Mouse (Mus musculus): ENCODE results near the gene Vezf1. TPM values are rescaled to one million over a fixed set of nuclear protein-coding genes. Genes with fewer than 3 reads are reported as not detected.
A peak's percentile ranks its signal among the peaks of the same experiment; 100 is the strongest.

Gene Vezf1
- total RNA-seq, 2 experiments from 2014 or later, result 39.2 to 43.5 TPM

DNA sequence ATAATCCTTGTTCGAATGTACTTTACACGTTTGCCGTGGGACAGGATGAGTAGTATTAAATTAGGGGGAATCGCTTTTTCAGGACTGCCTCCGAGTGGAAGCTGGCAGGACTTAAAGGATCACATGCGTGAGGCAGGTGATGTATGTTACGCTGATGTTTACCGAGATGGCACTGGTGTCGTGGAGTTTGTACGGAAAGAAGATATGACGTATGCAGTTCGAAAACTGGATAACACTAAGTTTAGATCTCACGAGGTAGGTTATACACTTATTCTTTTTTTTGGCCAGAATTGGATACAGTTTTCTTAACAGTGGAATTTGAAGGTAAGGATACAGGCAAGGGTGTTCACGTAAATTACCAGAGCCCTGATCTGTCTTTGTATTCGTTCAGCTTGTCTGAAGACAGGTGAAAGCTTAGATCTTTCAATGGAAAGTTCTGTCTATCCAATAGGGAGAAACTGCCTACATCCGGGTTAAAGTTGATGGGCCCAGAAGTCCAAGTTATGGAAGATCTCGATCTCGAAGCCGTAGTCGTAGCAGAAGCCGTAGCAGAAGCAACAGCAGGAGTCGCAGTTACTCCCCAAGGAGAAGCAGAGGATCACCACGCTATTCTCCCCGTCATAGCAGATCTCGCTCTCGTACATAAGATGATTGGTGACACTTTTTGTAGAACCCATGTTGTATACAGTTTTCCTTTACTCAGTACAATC is 19.0 kb upstream of the Vezf1 start:
- no peak for DNase-seq
- intact Hi-C loops (cut with DNase I; ENCODE audit: low total_unique reads), result loop anchor here (5.0 kb wide), 1 partner anchor 62 kb away; the partner anchor contains the start of gene Dynll2

DNA sequence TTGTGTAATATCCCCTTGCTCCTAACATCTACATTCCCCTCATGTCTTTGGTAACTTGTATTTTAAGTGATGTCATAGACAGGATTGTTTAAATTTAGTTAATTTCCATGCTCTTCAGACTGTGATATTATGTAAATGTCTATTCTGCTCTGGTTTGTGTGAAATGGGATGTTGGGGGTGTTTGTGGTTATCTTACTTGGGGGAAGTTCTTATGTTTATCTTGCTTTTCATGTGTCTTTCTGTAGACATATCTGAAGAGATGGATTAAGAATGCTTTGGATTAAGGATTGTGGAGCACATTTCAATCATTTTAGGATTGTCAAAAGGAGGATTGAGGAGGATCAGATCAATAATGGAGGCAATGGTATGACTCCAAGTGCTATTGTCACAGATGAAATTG is 18.3 kb upstream of the Vezf1 start:
- intact Hi-C loops (cut with DNase I; ENCODE audit: low total_unique reads), result loop anchor here (5.0 to 10.0 kb wide), 2 partner anchors 62 to 775 kb away; partner anchors contain the start of gene Dynll2

DNA sequence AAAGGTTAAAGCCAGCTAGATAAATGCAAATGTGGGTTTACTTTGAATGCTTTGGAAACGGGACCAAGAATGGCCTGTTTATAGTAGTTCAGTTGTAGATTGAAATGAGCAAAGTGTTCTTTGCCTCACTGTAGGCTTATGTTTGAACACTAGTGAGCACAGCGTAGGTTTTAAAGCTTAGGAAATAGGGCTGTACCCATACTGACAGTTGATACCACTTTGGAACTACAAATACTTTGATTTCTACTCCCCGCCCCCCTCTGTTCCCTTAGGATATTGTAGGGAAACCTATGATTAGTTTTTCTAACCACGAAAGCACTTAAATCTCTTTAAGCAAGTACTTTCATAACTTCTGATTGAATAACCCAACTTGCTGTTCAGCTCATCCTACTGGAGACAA is 15.4 kb upstream of the Vezf1 start:
- intact Hi-C loops (cut with DNase I; ENCODE audit: low total_unique reads), result loop anchor here (10.0 kb wide), 1 partner anchor 772 kb away; no protein-coding TSS in a partner anchor
- DNase-seq, result no peak

More for the DNA sequence above, 18.3 kb upstream of the Vezf1 start:
- DNase-seq, result no peak

DNA sequence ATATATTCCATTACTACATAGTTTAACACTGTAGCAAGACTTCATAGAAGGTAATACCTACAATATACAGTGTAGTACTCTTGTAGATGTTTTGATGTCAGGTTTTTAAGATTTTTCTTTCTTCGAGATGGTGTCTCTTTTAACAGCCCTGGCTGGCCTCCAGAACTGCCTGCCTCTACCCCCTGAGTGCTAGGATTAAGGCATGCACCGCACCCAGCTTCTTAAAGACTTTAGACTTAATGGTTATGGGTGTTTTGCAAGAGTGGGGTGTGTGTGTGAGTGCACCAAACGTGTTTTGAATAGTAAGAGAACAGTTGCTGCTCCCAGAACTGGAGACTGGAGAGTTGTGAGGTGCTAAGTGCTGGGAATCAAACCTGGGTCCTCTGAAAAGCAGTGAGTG is 14.3 kb upstream of the Vezf1 start:
- no peak for DNase-seq
- intact Hi-C loops (cut with DNase I; ENCODE audit: low total_unique reads), result loop anchor here (10.0 kb wide), 1 partner anchor 771 kb away; no protein-coding TSS in a partner anchor

DNA sequence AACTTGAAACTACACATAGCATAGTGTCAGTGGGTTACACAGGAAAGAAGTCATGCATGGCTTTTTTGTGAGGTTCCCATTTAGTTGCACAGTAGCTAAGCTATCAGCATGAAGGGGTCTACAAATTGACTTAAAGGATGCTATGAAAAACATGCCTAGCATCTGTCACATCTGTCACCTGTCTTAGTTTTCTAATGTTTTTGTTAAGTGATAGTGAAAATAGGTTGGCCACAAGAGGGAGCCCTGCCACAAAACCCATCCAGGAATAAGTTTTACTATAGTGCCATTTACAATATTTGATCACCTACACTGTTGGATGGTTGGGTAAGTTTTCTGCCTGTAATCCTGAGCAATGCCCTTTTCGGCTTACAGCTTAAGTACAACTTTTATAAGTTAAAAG is 13.5 kb upstream of the Vezf1 start:
- intact Hi-C loops (cut with DNase I; ENCODE audit: low total_unique reads), result loop anchor here (10.0 kb wide), 1 partner anchor 770 kb away; no protein-coding TSS in a partner anchor
- peak; percentile 21 for DNase-seq

DNA sequence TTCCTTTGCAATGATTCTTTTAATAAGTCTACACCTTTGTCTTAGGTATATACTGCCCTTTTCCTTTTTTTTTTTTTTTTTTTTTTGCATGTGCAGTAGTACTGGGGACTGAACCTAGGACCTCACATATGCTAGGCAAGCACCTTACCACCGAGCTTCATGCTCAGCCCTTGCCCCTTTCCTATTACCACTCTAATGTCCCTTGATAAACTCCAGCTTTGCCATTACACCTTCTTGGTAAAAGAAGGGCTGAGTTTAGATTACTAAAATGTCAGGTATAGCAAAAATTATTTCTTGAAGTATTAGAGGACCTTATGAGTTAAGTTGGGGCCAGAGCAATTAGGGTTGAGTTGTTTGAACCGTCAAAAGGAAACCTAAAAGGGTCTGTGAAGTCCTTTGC is 12.3 kb upstream of the Vezf1 start:
- intact Hi-C loops (cut with DNase I; ENCODE audit: low total_unique reads), result loop anchor here (5.0 to 10.0 kb wide), 2 partner anchors 137 to 769 kb away; no protein-coding TSS in a partner anchor
- no peak for DNase-seq

DNA sequence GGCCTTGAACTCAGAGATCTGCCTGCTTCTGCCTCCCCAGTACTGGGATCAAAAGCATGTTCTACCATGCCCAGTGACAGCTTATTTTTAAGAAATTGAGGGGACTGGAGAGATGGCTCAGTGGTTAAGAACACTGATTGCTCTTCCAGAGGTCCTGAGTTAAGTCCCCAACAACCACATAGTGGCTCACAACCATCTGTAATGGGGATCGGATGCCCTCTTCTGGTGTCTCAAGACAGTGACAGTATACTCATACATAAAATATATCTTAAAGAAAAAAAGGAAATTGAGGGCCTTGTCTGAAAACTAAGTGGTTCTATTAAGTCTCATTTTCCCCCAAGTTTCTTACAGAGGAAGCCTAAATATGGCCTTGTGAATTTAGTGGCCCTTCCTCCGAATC is 10.3 kb upstream of the Vezf1 start:
- no peak for DNase-seq
- intact Hi-C loops (cut with DNase I; ENCODE audit: low total_unique reads), result loop anchor here (5.0 to 10.0 kb wide), 2 partner anchors 135 to 767 kb away; no protein-coding TSS in a partner anchor

DNA sequence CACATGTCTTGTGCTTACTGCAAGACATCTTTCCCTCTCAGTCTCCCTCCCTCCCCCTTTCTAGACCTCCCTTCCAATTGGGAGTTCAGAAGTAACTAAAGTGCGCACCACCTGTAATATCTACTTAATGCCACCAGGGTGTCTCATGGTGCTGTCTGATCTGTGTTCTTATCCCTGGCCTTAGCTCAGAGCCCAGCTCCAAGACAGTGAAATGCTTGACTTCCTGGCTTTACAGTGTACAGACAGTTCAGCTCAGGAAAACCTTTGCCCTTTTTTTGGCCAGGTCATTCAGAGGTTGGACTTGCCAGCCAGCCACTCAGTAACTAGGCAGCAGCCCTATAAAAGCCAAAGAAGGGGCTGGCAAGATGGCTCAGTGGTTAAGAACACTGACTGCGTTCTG is 8.9 kb upstream of the Vezf1 start:
- DNase-seq, result peak; percentile 39
- intact Hi-C loops (cut with DNase I; ENCODE audit: low total_unique reads), result loop anchor here (5.0 to 10.0 kb wide), 2 partner anchors 133 to 766 kb away; no protein-coding TSS in a partner anchor

DNA sequence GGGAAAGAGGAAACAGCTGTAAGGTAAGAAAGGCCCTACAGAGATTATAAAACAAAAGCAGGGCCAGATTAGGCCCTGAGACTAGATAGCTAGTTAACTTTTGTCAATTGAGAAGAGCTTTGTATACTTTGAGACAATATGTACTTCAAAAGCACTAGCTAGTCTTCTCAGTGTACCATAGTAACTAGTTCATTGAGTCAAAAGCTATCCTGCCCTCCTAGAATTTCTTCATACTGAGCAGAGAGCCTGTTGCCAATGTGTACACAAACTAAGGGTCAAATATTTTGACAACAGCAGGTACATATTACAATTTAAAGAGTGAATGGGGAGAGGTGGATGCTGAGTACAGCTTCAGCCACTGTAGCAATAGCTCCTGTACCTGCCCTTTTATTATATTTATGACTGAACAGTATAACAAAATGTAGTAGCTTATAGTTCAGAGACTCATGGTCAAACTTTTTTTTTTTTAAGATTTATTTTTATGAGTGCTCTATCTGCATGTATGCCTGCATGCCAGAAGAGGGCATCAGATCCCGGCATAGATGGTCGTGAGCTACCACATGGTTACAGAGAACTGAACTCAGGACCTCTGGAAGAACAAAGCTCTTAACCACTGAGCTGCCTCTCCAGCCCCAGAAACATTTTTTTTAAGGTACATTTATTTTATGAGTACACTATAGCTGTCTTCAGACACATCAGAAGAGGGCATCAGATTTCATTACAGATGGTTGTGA is 6.0 kb upstream of the Vezf1 start:
- DNase-seq, result no peak
- intact Hi-C loops (cut with DNase I; ENCODE audit: low total_unique reads), result no loop called here

DNA sequence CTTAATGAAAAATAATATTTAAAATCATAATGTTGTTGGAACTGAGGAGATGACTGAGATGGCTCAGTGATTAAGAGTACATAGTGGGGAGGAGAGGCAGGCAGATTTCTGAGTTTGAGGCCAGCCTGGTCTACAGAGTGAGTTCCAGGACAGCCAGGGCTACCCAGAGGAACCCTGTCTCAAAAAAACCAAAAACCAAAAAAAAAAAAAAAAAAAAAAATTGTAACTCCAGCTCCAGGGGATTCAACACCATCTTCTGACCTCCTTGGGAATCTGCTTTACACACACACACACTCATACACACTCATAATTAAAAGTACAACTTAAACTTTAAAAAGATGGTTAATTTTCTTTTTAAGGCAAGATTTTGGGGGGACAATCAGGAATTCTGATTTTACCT is 2.3 kb upstream of the Vezf1 start:
- no peak for DNase-seq
- intact Hi-C loops (cut with DNase I; ENCODE audit: low total_unique reads), result no loop called here

DNA sequence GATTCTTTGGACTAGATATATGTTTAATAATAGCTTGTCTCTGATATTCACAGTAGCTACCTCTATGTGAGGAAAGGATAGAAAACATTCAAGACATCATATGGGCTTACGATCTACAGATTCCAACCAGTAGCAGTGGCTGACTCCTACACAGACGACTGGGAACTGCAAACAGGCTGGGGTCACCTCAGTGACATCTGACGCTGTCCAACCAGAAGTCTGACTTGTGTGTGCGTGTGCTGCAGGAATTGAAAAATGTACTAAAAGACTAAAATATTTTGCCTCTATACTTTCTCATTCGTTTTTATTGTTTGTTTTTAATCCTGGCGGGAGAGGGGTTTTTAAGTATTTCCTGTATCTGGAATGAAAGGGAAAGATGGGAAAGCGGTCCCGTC is 891 bp upstream of the Vezf1 start:
- intact Hi-C loops (cut with DNase I; ENCODE audit: low total_unique reads), result no loop called here
- no peak for DNase-seq

DNA sequence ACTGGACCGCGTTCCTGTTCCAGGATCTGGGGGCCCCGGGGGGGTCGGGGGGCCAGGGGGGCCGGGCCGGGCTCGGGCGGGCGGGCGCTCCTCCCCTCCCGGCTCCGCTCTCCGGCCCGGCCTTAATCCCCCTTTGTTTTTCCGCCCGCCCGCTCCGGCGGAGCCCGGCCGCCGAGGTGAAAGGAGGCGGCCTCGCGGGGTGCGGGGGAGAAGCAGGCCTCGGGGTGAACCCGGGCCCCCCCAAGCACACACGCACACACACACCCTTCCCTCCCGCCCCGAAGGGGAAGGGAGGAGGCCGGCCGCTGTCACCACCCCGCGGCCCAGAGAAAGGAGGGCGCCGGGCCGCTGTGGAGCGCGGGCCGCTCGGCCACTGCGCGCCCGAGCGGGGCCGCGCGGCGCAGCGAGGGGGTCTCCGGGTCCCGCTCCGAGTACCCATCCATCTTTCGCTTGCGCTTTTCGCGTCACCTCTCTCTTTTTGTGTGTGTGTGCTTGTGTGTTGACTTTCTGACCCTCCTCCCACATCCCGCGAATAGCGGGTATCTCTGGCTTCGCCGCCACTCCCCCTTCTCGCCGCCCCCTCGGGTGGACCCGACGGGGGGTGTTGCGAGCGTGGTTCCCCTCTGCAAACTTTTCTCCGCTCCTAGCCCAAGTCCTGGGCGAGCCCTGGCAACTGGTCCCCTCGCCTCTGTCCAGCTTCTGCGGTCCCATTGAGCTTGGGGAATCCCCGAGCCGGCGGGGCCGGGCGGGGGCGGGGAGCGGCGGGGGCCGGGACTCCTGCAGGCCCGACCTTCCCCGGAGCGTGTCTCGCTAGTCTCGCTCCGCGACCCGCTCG is 549 bp downstream of the Vezf1 start:
- intact Hi-C loops (cut with DNase I; ENCODE audit: low total_unique reads), result no loop called here
- peak; percentile 86 for DNase-seq

DNA sequence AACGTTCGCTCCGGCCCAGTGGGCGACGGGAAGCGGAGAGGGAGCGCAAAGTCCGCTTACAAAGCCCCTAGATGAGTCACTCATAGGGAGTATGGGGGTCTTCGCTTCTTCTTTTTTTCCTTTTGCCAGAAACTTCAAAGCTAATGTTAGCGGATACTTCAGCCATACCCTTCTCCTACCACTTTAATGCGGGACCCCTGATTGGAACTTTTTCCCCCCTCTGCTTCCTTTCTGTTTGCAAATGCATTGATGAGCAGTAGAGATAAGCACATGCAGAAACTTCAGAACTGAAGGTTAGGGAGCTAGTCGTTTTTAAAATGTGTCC is 1.1 kb downstream of the Vezf1 start:
- intact Hi-C loops (cut with DNase I; ENCODE audit: low total_unique reads), result no loop called here
- no peak for DNase-seq

DNA sequence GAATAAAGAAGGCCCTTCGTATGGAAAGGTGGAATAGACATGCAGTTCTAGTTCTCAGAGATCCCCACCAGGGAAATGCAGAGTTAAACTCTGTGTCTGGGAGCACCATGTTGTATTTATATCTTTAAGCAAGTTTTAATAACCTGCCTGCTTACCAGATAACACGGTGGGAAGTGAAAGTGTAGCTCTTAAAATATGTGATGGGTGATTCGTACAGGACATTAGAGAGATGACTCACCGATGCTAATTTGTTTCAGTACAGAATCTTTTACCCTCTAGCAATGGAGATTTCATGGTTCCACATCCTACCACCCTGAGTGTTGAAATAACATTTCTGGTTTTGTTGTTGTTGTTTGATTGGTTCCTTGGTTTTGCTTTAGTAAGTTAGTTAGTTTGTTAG is 2.3 kb downstream of the Vezf1 start:
- intact Hi-C loops (cut with DNase I; ENCODE audit: low total_unique reads), result no loop called here
- DNase-seq, result no peak

DNA sequence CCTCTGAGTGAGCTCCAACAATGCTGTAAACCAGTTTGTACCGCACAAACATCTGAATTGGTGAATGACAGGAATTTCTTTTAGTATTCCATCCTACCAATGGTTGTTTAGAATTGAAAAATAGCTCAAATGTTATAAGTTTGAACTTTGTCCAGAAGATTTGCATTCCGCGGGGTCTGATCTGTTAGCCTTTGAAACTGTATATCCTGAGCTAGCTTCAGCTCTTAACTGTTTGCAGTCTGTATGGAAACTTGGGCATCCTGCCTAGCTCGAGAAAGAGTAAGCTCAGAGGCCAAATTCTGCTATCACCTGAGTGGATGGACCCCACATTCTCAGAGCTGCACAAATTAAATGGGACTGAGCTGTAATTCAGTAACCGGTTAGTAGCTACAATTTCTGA is 3.0 kb downstream of the Vezf1 start:
- no peak for DNase-seq
- intact Hi-C loops (cut with DNase I; ENCODE audit: low total_unique reads), result no loop called here

DNA sequence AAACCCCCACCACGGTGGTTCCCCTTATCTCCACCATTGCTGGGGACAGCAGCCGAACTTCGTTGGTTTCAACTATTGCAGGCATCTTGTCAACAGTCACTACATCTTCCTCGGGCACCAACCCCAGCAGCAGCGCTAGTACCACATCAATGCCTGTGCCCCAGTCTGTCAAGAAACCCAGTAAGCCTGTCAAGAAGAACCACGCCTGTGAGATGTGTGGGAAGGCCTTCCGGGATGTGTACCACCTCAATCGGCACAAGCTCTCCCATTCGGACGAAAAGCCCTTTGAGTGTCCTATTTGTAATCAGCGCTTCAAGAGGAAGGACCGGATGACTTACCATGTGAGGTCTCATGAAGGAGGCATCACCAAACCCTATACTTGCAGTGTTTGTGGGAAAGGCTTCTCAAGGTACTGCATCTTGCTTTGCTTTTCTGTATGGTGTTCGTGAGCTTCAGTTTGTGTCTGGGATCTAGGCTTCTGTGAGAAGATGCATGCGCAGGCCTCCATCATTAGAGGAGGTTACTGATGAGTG is 5.3 kb downstream of the Vezf1 start:
- intact Hi-C loops (cut with DNase I; ENCODE audit: low total_unique reads), result no loop called here
- DNase-seq, result no peak

DNA sequence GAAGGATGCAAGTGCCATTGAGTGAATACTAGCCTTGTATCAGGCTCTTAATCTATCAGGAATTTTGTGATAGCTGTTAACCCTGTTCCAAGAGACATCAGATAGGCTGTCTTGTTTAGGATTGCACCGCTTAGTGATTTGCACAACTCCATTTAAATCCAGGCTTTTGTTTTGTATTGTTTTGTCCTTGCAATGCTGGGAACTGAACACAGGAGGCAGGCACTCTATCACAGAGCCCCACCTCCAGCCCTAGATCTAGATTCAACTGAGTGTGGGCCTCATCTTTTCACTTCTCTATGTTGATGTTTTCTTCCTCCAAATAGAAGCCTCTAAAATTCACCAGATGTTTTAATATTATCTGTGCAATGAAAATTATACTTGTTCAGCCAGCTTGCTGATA is 7.6 kb downstream of the Vezf1 start:
- DNase-seq, result no peak
- intact Hi-C loops (cut with DNase I; ENCODE audit: low total_unique reads), result no loop called here

DNA sequence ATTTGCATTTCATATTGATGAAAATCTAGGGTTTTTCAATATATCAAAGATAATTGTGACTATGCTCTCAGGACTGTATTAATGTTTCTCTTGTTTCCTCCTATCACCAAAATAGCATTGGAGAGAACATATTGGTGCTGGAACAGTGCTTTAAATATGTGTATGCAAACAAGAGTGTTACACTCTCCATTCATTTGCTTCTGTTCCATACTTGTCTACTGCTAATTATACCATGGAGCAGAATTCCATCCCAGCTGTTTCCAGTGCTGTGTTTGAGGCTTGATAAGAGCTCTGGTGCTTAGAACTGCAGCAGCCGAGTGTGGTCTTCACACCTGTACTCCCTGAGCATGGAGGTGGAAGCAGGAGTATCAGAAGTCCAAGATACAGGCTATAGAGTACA is 8.3 kb downstream of the Vezf1 start:
- intact Hi-C loops (cut with DNase I; ENCODE audit: low total_unique reads), result no loop called here
- DNase-seq, result no peak

DNA sequence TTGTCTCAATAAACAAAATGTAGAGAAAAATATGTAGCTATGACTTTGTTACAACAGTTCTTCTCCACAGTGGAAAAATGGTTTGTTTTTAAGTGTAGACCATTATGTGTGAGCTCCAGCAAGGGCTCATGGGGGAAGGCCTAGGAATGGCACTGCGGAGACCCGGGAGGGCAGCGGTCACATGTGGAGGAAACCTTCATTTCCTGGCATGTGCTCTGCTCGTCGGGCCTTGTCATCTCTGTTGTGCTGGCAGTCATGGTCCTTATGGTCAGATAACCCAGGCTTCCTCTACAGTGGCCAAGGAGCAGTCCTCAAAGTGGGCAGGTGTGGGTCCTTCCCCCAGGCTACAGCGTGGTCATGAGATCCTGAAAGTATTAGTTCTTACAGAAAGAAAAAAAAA is 15.6 kb downstream of the Vezf1 start:
- intact Hi-C loops (cut with DNase I; ENCODE audit: low total_unique reads), result no loop called here
- no peak for DNase-seq

Data from gastrocnemius, postnatal 14 days (tissue).